Mouse (Mus musculus): ENCODE results near the gene AC124108.1.

Gene AC124108.1

GRCm38 (mm10) chr1:132164780-132165518 is 26.3 kb upstream of the AC124108.1 start:
- no peak for DNase-seq (ENCODE audit: low spot score in 2 of 2)

DNA sequence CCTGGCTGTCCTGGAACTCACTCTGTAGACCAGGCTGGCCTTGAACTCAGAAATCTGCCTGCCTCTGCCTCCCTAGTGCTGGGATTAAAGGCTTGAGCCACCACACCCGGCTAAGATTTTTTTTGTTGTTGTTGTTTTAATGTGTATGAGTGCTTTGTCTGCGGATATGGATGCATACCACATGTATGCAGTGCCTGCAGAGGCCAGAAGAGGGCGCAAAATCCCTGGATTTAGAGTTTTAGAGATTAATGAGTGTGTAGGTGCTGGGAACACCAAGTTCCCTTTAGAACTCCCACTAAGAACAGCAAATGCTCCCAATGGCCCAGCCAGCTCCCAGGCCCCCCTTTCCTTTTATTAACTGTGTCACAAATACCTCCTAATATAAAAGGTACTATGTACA is 25.4 kb upstream of the AC124108.1 start:
- DNase-seq (ENCODE audit: low spot score in 2 of 2), result no peak

GRCm38 (mm10) chr1:132168115-132168767 is 23.0 kb upstream of the AC124108.1 start:
- DNase-seq (ENCODE audit: low spot score in 2 of 2), result no peak

DNA sequence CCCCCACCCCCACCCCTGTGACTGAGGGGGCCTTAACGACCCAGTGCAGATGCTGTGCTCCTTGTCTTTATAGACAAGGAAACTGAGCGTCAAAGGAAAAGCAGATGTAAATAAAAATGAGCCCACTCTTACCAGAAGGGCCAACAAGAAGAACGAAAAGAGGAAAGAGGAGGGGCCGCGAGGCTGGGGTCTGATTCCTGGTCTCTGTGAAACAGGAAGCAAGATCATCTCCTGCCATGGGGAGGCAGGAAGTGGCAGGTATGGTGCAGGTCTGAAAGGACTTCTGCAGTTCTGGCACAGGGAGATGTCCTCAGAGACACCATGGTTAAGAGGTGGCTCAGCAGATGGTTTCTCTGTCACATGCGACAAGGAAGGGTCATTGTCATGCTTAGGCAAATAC is 20.6 kb upstream of the AC124108.1 start:
- no peak for DNase-seq (ENCODE audit: low spot score in 2 of 2)

- no peak for DNase-seq (ENCODE audit: low spot score in 2 of 2)
Measured at GRCm38 (mm10) chr1:132171619-132172018, 19.6 kb upstream of the AC124108.1 start.

DNA sequence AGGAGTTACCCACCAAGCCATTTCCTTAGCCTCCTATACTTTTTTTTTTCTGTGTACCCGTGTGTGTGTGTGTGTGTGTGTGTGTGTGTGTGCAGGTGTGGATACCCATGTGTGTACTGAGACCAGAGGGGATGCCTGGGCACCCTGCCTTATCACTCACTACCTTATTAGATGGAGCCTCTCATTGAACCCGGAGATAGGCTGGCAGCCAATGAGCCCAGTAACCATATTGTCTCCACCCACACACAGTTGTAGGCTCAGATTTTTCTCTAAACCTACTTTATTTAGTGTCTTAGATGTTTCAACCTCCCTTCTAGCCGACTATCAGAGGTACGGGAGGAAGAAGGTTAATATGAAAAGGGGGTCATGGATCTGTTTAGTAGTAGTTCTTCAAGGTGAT is 5.0 kb upstream of the AC124108.1 start:
- DNase-seq (ENCODE audit: low spot score in 2 of 2), result no peak

DNA sequence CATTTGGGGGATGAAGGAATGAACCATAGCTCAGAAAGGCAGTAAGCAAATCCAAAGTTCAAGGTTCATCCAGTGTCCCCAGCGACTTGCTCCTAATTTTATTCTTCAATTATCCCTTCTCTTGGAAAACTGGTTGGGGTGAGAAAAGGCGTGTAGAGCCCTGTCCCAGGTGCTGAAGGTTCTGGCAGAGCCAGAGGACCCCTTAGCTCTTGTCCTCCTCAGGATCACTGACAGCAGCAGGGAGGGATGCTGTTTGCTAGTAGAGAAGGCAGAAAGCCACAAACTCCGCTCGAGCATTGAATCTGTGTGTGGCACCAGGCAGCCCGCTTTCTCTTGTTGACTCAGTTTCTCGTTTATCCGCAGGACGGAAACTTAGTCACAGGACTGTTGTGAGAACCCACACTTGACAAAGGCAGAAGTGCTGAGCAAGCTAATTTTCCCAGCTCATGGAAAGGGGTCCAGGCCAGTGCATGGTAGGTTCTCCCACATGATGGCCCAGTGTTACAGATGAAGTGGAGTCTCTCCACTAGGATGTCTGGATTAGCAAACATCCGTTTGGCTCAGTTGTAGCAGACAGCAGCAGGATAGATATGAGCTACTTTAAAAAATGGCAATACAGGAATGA is 2.7 kb upstream of the AC124108.1 start:
- DNase-seq (ENCODE audit: low spot score in 2 of 2), result no peak

- DNase-seq (ENCODE audit: low spot score in 2 of 2), result no peak
Measured at GRCm38 (mm10) chr1:132189231-132189630, 2.0 kb upstream of the AC124108.1 start.

DNA sequence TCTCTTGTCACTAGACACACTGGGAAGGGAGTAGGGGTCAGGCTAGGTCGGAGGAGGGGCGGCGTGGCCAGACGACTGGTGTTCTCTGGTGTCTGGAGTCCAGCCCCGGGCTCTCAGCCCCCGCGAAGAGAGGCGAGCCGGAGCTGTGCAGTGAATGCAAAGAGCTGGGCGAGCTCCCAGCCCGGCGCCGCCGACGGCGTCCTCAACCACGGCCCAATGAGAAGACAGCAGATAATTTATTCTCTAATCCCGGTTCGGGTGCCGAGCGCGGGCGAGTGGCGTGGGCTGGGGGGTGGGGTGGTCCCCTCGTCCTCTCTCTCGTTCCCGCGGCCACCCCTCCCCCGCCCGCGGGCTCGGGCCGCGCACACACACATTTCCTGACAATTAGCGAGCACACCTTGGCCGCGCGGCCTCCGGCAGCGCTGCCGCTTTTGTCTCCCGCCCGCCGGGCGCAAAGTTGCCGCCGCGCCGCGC is 1.2 kb upstream of the AC124108.1 start:
- peak in 1 of 2 experiments; percentile 73 for DNase-seq (ENCODE audit: low spot score in 2 of 2)

DNA sequence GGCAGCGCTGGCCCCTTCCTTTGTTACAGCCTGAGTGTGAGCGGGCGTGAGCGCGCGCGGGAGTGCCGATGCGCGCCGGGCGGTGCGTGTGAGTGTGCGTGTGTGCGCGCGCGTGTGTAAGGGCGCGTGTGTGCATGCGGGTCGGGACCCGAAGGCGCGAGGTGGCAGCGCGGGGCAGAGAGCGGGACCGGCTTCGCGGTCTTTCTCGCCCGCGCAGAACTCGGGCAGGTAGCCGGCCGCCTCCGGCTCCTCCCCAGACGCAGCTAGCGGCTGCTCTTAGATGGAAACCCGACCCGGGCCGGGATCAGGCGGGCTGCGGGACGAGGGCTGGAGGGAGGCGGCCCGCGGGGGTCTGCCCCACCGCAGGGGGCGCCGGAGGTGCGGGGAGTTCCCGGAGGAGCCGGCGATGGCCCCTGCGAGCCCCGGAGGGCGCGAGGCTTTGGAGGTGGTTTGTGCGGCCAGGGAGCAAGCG is 600 bp upstream of the AC124108.1 start:
- DNase-seq (ENCODE audit: low spot score in 2 of 2), result no peak

DNA sequence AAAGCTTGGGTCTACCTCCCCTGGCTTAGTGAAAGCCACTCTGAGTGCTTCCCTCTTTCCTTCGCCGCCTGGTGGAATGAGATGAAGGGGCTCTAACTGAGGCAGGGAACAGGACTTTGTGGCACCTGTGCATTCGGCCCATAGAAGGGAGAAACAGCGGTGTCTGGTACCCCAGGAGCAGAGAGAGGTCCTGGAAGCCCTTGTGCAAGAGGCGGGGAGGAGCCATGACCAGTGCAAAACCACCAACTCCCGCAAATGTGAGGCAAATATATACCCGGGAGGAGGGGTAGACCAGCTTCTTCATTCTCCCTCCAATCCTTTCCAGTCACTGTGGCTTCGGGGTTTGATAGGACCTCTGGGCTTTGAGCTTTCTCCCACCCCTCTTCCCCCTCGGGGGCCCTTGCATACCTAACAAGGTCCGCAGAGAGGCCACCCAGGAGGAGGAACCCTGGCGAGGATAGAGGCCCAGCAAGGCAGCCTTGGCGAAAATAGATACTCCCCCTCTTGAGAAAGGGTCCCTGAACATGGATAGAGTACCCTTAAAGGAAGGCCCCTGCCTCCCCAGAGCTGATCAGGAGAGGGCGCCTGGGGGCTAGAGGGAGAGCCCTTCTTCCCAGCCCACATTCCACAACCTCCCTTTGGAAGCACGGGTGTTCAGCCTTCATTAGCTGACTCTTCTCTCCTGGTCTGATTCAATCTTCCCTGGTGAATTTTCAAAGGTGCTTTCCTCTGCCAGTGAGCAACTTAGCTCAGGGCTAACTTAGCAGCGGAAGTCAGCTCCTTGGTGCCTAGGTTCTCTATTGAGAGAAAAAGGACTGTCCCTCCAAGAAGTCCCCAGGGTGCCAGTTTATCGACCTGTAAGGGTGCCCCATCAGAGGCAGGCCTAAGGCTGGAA is 776 bp downstream of the AC124108.1 start:
- DNase-seq (ENCODE audit: low spot score in 2 of 2), result no peak

DNA sequence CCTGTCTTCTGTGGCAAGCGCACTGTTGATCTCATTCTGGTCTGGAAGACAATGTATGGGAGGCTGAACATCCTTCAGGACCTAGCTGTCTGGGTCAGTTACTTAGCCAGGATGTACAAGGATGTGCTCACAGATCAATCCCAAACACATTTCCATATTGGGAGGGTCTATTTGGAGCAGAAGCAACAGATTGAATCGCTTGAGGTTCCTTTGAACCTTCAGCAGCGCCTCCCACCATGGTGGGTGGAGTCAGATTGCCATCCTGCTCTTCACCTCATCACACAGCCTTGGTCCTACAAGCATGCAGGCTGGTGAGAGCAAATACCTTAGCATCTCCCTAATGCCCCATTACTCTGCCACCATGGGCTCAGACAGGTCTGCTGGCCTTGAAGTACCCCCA is 2.5 kb downstream of the AC124108.1 start:
- DNase-seq (ENCODE audit: low spot score in 2 of 2), result no peak

DNA sequence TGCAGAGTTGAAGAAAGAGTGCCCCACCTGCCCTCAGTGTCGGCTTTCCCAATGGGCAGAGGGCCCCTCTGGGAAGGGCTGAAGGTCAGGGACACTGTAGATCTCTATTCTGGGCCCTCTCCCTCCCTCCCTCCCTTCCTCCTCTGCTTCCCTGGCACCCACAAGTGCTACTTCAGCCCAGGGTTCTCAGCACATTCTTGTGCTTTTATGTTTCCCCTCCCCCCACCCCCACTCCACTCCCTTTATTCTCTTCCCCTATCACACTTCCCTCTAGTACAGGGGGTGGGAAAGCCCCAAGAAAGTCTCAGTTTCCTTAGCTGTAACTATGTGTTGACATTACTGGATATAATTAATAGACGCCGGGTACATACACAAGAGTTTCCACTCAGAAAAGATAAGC is 3.4 kb downstream of the AC124108.1 start:
- no peak for DNase-seq (ENCODE audit: low spot score in 2 of 2)

- no peak for DNase-seq (ENCODE audit: low spot score in 2 of 2)
Measured at GRCm38 (mm10) chr1:132195100-132195499, 3.8 kb downstream of the AC124108.1 start.

GRCm38 (mm10) chr1:132195681-132196080 is 4.4 kb downstream of the AC124108.1 start:
- no peak for DNase-seq (ENCODE audit: low spot score in 2 of 2)

- no peak for DNase-seq (ENCODE audit: low spot score in 2 of 2)
Measured at GRCm38 (mm10) chr1:132196337-132196736, 5.1 kb downstream of the AC124108.1 start.

DNA sequence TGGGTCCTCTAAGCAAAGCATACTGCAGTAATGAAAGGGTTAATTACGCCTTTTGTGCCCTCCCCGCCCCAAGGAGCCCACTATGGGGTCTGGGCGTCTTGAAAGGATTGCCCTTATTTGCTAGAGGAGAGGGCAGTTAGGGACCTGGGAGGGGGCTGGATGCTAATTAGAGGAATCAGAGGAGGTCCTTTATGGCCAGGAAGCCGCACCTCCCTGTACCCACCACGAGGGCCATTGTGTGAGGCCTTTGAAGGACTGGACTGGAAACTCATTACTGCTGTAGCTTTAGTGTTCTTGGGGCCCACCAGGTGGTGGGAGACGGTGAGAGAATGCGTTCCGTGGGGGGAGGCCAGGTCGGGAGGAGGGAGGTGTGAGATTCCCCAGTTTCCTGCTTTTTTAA is 6.4 kb downstream of the AC124108.1 start:
- no peak for DNase-seq (ENCODE audit: low spot score in 2 of 2)

- DNase-seq (ENCODE audit: low spot score in 2 of 2), result no peak
Measured at GRCm38 (mm10) chr1:132198401-132199071, 7.3 kb downstream of the AC124108.1 start.

GRCm38 (mm10) chr1:132199244-132199643 is 8.0 kb downstream of the AC124108.1 start:
- no peak for DNase-seq (ENCODE audit: low spot score in 2 of 2)

GRCm38 (mm10) chr1:132199934-132200333 is 8.7 kb downstream of the AC124108.1 start:
- no peak for DNase-seq (ENCODE audit: low spot score in 2 of 2)
